Mouse (Mus musculus) myocyte (in vitro differentiated cells): ENCODE measurements around the gene Perm1.

Experiments
- POLR2A ChIP-seq: IDR thresholded peaks from one replicate; pipeline ENCODE4 v1.6.1; 2011; ENCODE audit warnings: low read depth, mild to moderate bottlenecking, control low read depth, moderate library complexity; ENCODE audit not compliant: insufficient read length
- POLR2AphosphoS2 ChIP-seq: IDR thresholded peaks from one replicate; pipeline ENCODE4 v1.6.1; 2011; ENCODE audit warnings: low read depth, control low read depth; ENCODE audit not compliant: insufficient read length
- USF1 ChIP-seq: IDR thresholded peaks from one replicate; pipeline ENCODE4 v1.6.1; 2011; ENCODE audit warnings: low read depth, mild to moderate bottlenecking, control low read depth, moderate library complexity

DNA sequence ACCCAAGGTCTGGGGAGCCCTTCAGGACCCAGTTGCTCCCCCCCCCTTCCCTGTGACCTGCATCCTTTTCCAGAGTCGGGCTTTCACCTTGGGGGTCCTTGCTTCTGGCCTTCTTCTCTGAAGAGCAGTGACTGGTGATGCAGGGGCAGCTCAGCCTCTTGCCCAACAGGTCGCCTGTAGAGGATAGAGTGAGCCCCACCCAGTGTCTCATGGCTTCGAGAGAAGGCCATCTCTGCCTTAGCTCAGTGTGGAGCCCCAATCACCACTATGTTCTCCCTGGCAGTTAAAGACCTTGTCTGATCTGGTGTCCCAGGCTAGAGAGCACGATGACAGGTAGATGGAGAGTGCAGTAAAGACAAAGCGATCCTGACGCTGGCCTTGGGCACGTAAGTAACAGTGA is 36.5 kb downstream of the Perm1 start:
- TF ChIP-seq POLR2AphosphoS2 (no peak), POLR2A (no peak), USF1 (no peak)
